Comparison of ENCODE assay signal across 10 mouse cellular contexts in genomic region chr8:111658819-111659423, GRCm38 (mm10). TPM values are rescaled to one million over a fixed set of nuclear protein-coding genes. Genes with fewer than 3 reads are reported as not detected.
A peak's percentile ranks its signal among the peaks of the same experiment; 100 is the strongest.
DNase-seq lines count a peak whose midpoint lies in the region; ATAC-seq and TF ChIP-seq lines count a peak whose summit lies in the region.
"Had no signal": no experiment of that assay in that cellular context is flagged by ENCODE, and none has a peak within 500 bp of the region (broad histone marks: within the 10 kb centered on the region; RNA-seq: fewer than 3 reads in every experiment).

No protein-coding gene starts in this region.

- 0 out of 2 replicates have a peak, but pooled peaks cover 7% of the 10 kb centered on the region for H3K36me3 ChIP-seq in heart, postnatal 0 days (replicated peaks; ENCODE audit: control insufficient read depth, insufficient read depth, low read length)

- H3K4me2 ChIP-seq in heart, postnatal 0 days (ENCODE audit: low read depth, low read length), result no peak overlapping the region

- no peak for DNase-seq in gastrocnemius, adult 2 months
- no peak for DNase-seq in gastrocnemius, adult 8-10 months (ENCODE audit: low spot score in 2 of 2)
- DNase-seq in 3134 (ENCODE audit: extremely low read depth, insufficient read length, low spot score), result peak; percentile 49
- peak; percentile 75 for DNase-seq in heart, postnatal 0 days (ENCODE audit: low spot score)
- DNase-seq in testis, postnatal 14 days (ENCODE audit: low spot score), result no peak
- DNase-seq in ovary, adult 18-20 months (ENCODE audit: low spot score), result no peak
- no peak for DNase-seq in layer of hippocampus, postnatal 14 days (ENCODE audit: low spot score in 2 of 2)
- DNase-seq: kidney, postnatal 36 days had no signal

- WGBS in heart, postnatal 0 days, result 33% methylated on average over 6 of the region's 6 CpGs

- H3K27me3 ChIP-seq in heart, postnatal 0 days (ENCODE audit: control insufficient read depth, insufficient read depth, low read length), result no peaks in the 10 kb centered on the region
- H3K27me3 ChIP-seq: CH12.LX had no signal

- no peak overlapping the region; the same call in 1 of the 2 replicates for H3K4me3 ChIP-seq in gastrocnemius, adult 2 months
- H3K4me3 ChIP-seq in bone marrow macrophage, adult 2 months (ENCODE audit: insufficient read depth, low read length), result peak overlapping the region; percentile 15
- no peak overlapping the region for H3K4me3 ChIP-seq in heart, postnatal 0 days (ENCODE audit: low read depth, low read length)

- H3K27ac ChIP-seq in gastrocnemius, adult 2 months, result peak overlapping the region; percentile 66
- H3K27ac ChIP-seq in bone marrow macrophage, adult 2 months (ENCODE audit: insufficient read depth, low read depth, low read length), result peak overlapping the region; percentile 72
- H3K27ac ChIP-seq in heart, postnatal 0 days (ENCODE audit: low read depth), result peak overlapping the region; percentile 76

- H3K9me3 ChIP-seq in heart, postnatal 0 days (replicated peaks; ENCODE audit: control insufficient read depth, low read length), result no peaks in the 10 kb centered on the region

- peak; percentile 80 for ATAC-seq in heart, postnatal 0 days (ENCODE audit: insufficient read depth, low read depth)

- peaks cover 39% of the 10 kb centered on the region for H3K4me1 ChIP-seq in bone marrow macrophage, adult 2 months (ENCODE audit: control insufficient read depth, insufficient read depth, low read length)
- peaks cover 14% of the 10 kb centered on the region for H3K4me1 ChIP-seq in heart, postnatal 0 days (ENCODE audit: control insufficient read depth, insufficient read depth)

- TF ChIP-seq CTCF in gastrocnemius, adult 2 months (IDR thresholded peaks at IDR 0.05), result no peak
- TF ChIP-seq CTCF in bone marrow macrophage, adult 2 months (IDR thresholded peaks at IDR 0.05; ENCODE audit: low read depth, low read length), result no peak
- no peak for TF ChIP-seq CTCF in heart, postnatal 0 days (IDR thresholded peaks at IDR 0.05; ENCODE audit: low read depth)

- H3K9ac ChIP-seq in heart, postnatal 0 days (replicated peaks; ENCODE audit: low read depth, low read length), result no peak overlapping the region

- TF ChIP-seq EP300 in heart, postnatal 0 days (IDR thresholded peaks at IDR 0.05; ENCODE audit: low read depth), result no peak

- intact Hi-C loops in gastrocnemius, adult 2 months (cut with DNase I), result no loop called here

- no peak for TF ChIP-seq POLR2A in bone marrow macrophage, adult 2 months (IDR thresholded peaks at IDR 0.05; ENCODE audit: borderline replicate concordance, low read depth, low read length)

RNA-seq across cellular contexts. Expression of gene Zfp1, which starts 15.7 kb away (rescaled TPM):
- total RNA-seq in gastrocnemius, adult 2 months (2021), result 1 to 10 TPM; 7.9 to 9.4 TPM
- 10 to 100 TPM in 1 of 4 experiments, 1 to 10 TPM in 3; 7.8 to 10.6 (median 8.7) TPM for total RNA-seq in gastrocnemius, adult 8-10 months (2022)
- polyA plus RNA-seq in bone marrow macrophage, adult 2 months (2012; ENCODE audit: insufficient read depth, insufficient read length, missing spikeins), result 7.0 and 8.4 TPM in 2 replicates
- 7.5 and 18.3 TPM in 2 replicates for total RNA-seq in heart, postnatal 0 days (2014; rRNA removed; ENCODE audit: low replicate concordance)
- 11.9 and 12.0 TPM in 2 replicates for polyA plus RNA-seq in heart, postnatal 0 days (2015; fragmentation: Nextera tagmentation; extraction: Ambion mirVana)
- 10 to 100 TPM; 21.2 to 22.7 TPM for total RNA-seq in layer of hippocampus, postnatal 14 days (2021)

RNA-seq across cellular contexts. Expression of gene Ldhd, which starts 28.7 kb away (rescaled TPM):
- 10 to 100 TPM; 29.2 to 35.8 TPM for total RNA-seq in gastrocnemius, adult 2 months (2021)
- 10 to 100 TPM; 28.8 to 37.2 (median 31.5) TPM for total RNA-seq in gastrocnemius, adult 8-10 months (2022)
- polyA plus RNA-seq in bone marrow macrophage, adult 2 months (2012; ENCODE audit: insufficient read depth, insufficient read length, missing spikeins), result 0.24 and 0.43 TPM in 2 replicates
- 2.7 and 4.3 TPM in 2 replicates for total RNA-seq in heart, postnatal 0 days (2014; rRNA removed; ENCODE audit: low replicate concordance)
- polyA plus RNA-seq in heart, postnatal 0 days (2015; fragmentation: Nextera tagmentation; extraction: Ambion mirVana), result 1.3 and 1.5 TPM in 2 replicates
- 1 to 10 TPM; 4.6 to 6.2 TPM for total RNA-seq in layer of hippocampus, postnatal 14 days (2021)

RNA-seq across cellular contexts. Expression of gene Ctrb1, which starts 31.9 kb away (rescaled TPM):
- total RNA-seq in gastrocnemius, adult 2 months (2021), result not detected
- under 1 TPM in 1 of 4 experiments, not detected in 3; 0.35 TPM for total RNA-seq in gastrocnemius, adult 8-10 months (2022)
- not detected in 2 replicates for polyA plus RNA-seq in bone marrow macrophage, adult 2 months (2012; ENCODE audit: insufficient read depth, insufficient read length, missing spikeins)
- 0.62 and 3.4 TPM in 2 replicates for total RNA-seq in heart, postnatal 0 days (2014; rRNA removed; ENCODE audit: low replicate concordance)
- polyA plus RNA-seq in heart, postnatal 0 days (2015; fragmentation: Nextera tagmentation; extraction: Ambion mirVana), result not detected in 2 replicates
- not detected for total RNA-seq in layer of hippocampus, postnatal 14 days (2021)
- total RNA-seq: CH12.LX had no signal

Comparison
In these comparisons a context has a peak if more than half of its experiments do, and no peak if none do; other contexts are left out.
1. DNase-seq: peak in 3134 (single experiment) and heart, postnatal 0 days (single experiment); none in gastrocnemius, adult 2 months (single experiment), gastrocnemius, adult 8-10 months (0 of 2), testis, postnatal 14 days (single experiment), ovary, adult 18-20 months (single experiment) and layer of hippocampus, postnatal 14 days (0 of 2).
2. Peak in every context shown above with its lines, with median percentiles within 50 percentile points of each other: H3K27ac ChIP-seq.